Mouse (Mus musculus) liver, adult 2 months (tissue): Measurements from ENCODE around the gene Rdh13. TPM values are rescaled to one million over a fixed set of nuclear protein-coding genes. Genes with fewer than 3 reads are reported as not detected.

Experiments used
- DNase-seq: peaks from one replicate; pipeline ENCODE4 v3.0.0-alpha.2; 2011; ENCODE audit warnings: low read depth, low spot score; ENCODE audit errors: extremely low read depth
- H3K27ac ChIP-seq: fragments of 200-500 bp; replicated peaks from 2 replicates; pipeline ENCODE4 v1.5.1; 2012; ENCODE audit warnings: low read depth, mild to moderate bottlenecking, control low read depth, inconsistent platforms, low read length; ENCODE audit not compliant: insufficient read depth
- H3K27me3 ChIP-seq: fragments of 200-500 bp; 2 replicates; pipeline ENCODE4 v1.6.1; 2012; ENCODE audit warnings: mild to moderate bottlenecking, moderate library complexity, low read length, inconsistent platforms; ENCODE audit not compliant: control insufficient read depth, insufficient read depth
- H3K36me3 ChIP-seq: fragments of 200-500 bp; 2 replicates; pipeline ENCODE4 v1.6.1; 2012; ENCODE audit warnings: low read length, inconsistent platforms; ENCODE audit not compliant: control insufficient read depth, insufficient read depth
- H3K4me1 ChIP-seq: fragments of 200-500 bp; 2 replicates; pipeline ENCODE4 v1.6.1; 2011; ENCODE audit warnings: low read length; ENCODE audit not compliant: control insufficient read depth, insufficient read depth
- H3K4me3 ChIP-seq: fragments of 200-500 bp; 2 replicates; pipeline ENCODE4 v1.5.1; 2011; ENCODE audit warnings: low read depth, mild to moderate bottlenecking, control low read depth, low read length, moderate library complexity; ENCODE audit not compliant: insufficient read depth
- H3K79me2 ChIP-seq: fragments of 200-500 bp; 2 replicates; pipeline ENCODE4 v1.6.1; 2012; ENCODE audit warnings: inconsistent platforms, mild to moderate bottlenecking, low read length, moderate library complexity; ENCODE audit not compliant: control insufficient read depth, insufficient read depth
- H3K9ac ChIP-seq: fragments of 200-500 bp; 2 replicates; pipeline ENCODE4 v1.6.1; 2012; ENCODE audit warnings: low read depth, mild to moderate bottlenecking, control low read depth, inconsistent platforms, low read length
- CTCF ChIP-seq: fragments of 200-500 bp; IDR thresholded peaks from 2 replicates; pipeline ENCODE4 v1.5.1; 2011; ENCODE audit warnings: low read depth, low read length, control low read depth
- POLR2A ChIP-seq: fragments of 200-500 bp; IDR thresholded peaks from 2 replicates; pipeline ENCODE4 v1.6.1; 2011; ENCODE audit warnings: low read length, control low read depth; ENCODE audit not compliant: insufficient read depth; ENCODE audit errors: extremely low read depth
- WGBS: fragments of 180-500 bp; shearing (Covaris S2); methylation state at CpG from one replicate; pipeline ENCODE4 v1.1.7; 2018; 5-methylcytosine and 5-hydroxymethylcytosine counted together
- polyA plus RNA-seq: library from polyadenylated mRNA; depleted of rRNA; stranded (reverse); fragments of >200 nt; gene quantifications from 2 replicates; pipeline ENCODE4 v1.2.3, GENCODE M21; 2012
- total RNA-seq: library from RNA; depleted of rRNA; stranded (reverse); fragments of >200 nt; gene quantifications from 2 replicates; pipeline ENCODE4 v1.2.3, GENCODE M21; 2014

Gene Rdh13
- total and polyA plus RNA-seq, 2 experiments: 5.5 to 6.5 TPM

- Histone ChIP-seq H3K27ac (no peak overlapping the region), H3K9ac (0 out of 2 replicates have a peak overlapping the region, but pooled peaks have one; percentile 21), H3K27me3 (no peaks in the 10 kb centered on the region; the same call in 1 of the 2 replicates), H3K79me2 (no peaks in the 10 kb centered on the region), H3K36me3 (no peaks in the 10 kb centered on the region), H3K4me3 (peak overlapping the region; percentile 51), H3K4me1 (no peaks in the 10 kb centered on the region)
- peak; percentile 19 for DNase-seq
- no peak for TF ChIP-seq POLR2A
- no peak for TF ChIP-seq CTCF
- WGBS: 21% methylated on average over 35 of the region's 35 CpGs
Measured at GRCm38 (mm10) chr7:4470275-4471178, 25.1 kb upstream of the Rdh13 start.

GRCm38 (mm10) chr7:4467801-4468200, 22.4 kb upstream of the Rdh13 start:
- no peak for DNase-seq
- Histone ChIP-seq H3K27ac (no peak overlapping the region), H3K36me3 (no peaks in the 10 kb centered on the region), H3K79me2 (no peaks in the 10 kb centered on the region), H3K27me3 (no peaks in the 10 kb centered on the region), H3K9ac (no peak overlapping the region), H3K4me1 (no peaks in the 10 kb centered on the region), H3K4me3 (no peak overlapping the region)
- no peak for TF ChIP-seq CTCF
- WGBS: 68% methylated on average over 3 of the region's 3 CpGs

GRCm38 (mm10) chr7:4464194-4464824, 18.9 kb upstream of the Rdh13 start:
- TF ChIP-seq CTCF (no peak), POLR2A (no peak)
- WGBS: 10% methylated on average over 12 of the region's 12 CpGs
- no peak for DNase-seq
- no peak overlapping the region for H3K27ac ChIP-seq
- no peaks in the 10 kb centered on the region for H3K4me1 ChIP-seq
- H3K9ac ChIP-seq: no peak overlapping the region
- no peaks in the 10 kb centered on the region for H3K79me2 ChIP-seq
- H3K4me3 ChIP-seq: no peak overlapping the region
- H3K27me3 ChIP-seq: no peaks in the 10 kb centered on the region
- H3K36me3 ChIP-seq: no peaks in the 10 kb centered on the region

GRCm38 (mm10) chr7:4460576-4461434, 15.4 kb upstream of the Rdh13 start, which contains the start of gene Eps8l1:
Eps8l1 (plus strand) TSS chr7:4460674.
- Histone ChIP-seq H3K36me3 (no peaks in the 10 kb centered on the region), H3K4me3 (peak within 1 kb of the TSS; percentile 46), H3K9ac (peak within 1 kb of the TSS; percentile 12; the same call in 1 of the 2 replicates), H3K4me1 (no peaks in the 10 kb centered on the region), H3K27me3 (no peaks in the 10 kb centered on the region), H3K79me2 (no peaks in the 10 kb centered on the region), H3K27ac (peak within 1 kb of the TSS; percentile 15; the same call in 1 of the 2 replicates)
- no peak for TF ChIP-seq POLR2A
- TF ChIP-seq CTCF: no peak
- 37% methylated on average over 14 of the region's 16 CpGs for WGBS
- DNase-seq: no peak

- H3K36me3 ChIP-seq: no peaks in the 10 kb centered on the region
- WGBS: 26% methylated on average over 4 of the region's 4 CpGs
- no peak for TF ChIP-seq POLR2A
- no peak for TF ChIP-seq CTCF
- no peak overlapping the region for H3K4me3 ChIP-seq
- no peaks in the 10 kb centered on the region for H3K79me2 ChIP-seq
- H3K27ac ChIP-seq: no peak overlapping the region
- no peak overlapping the region for H3K9ac ChIP-seq
- peak; percentile 8 for DNase-seq
- H3K27me3 ChIP-seq: no peaks in the 10 kb centered on the region
- H3K4me1 ChIP-seq: no peaks in the 10 kb centered on the region
Measured at GRCm38 (mm10) chr7:4452644-4453043, 7.2 kb upstream of the Rdh13 start.
